Mouse (Mus musculus) duodenum, adult 2 months (tissue): Measurements from ENCODE around the gene Tomm40. TPM values are rescaled to one million over a fixed set of nuclear protein-coding genes. Genes with fewer than 3 reads are reported as not detected.

Experiments used
- polyA plus RNA-seq: library from polyadenylated mRNA; depleted of rRNA; stranded (reverse); fragments of >200 nt; gene quantifications from 2 replicates; pipeline ENCODE4 v1.2.3, GENCODE M21; 2012; ENCODE audit warnings: low replicate concordance; rRNA removed

Gene Tomm40
- 95.8 and 122 TPM in 2 replicates for polyA plus RNA-seq

GRCm38 (mm10) chr7:19715239-19716054 is at the start of gene Tomm40:
Gene Tomm40, minus strand, starts transcription at chr7:19715438.

GRCm38 (mm10) chr7:19750217-19751069 is 35.2 kb upstream of the Tomm40 start, which contains the start of gene Nectin2:
Gene Nectin2, minus strand, starts transcription at chr7:19750483.

GRCm38 (mm10) chr7:19698907-19699826 is 16.1 kb downstream of the Tomm40 start, which contains the start of gene Apoe:
Gene Apoe, minus strand, starts transcription at chr7:19699188.

GRCm38 (mm10) chr7:19691873-19692865 is 23.1 kb downstream of the Tomm40 start, which contains the start of gene Apoc1:
Gene Apoc1, minus strand, starts transcription at chr7:19692660.

GRCm38 (mm10) chr7:19681202-19681694 is 34.0 kb downstream of the Tomm40 start, which contains the start of the genes Gm44805 and Apoc4:
Gene Gm44805, minus strand, starts transcription at chr7:19681423.
Gene Apoc4, minus strand, starts transcription at chr7:19681479.

GRCm38 (mm10) chr7:19677872-19678271 is 37.4 kb downstream of the Tomm40 start, which contains the start of gene Apoc2:
Gene Apoc2, minus strand, starts transcription at chr7:19677941.

GRCm38 (mm10) chr7:19664955-19665841 is 50.0 kb downstream of the Tomm40 start, which contains the start of gene Clptm1:
Gene Clptm1, minus strand, starts transcription at chr7:19665033.

Other genes with a start within 250 kb of the Tomm40 start
- gene Bloc1s3, start 207.1 kb downstream of the Tomm40 start, polyA plus RNA-seq: 10.5 and 31.4 TPM in 2 replicates
- gene Trappc6a, start 207.0 kb downstream of the Tomm40 start, polyA plus RNA-seq: 159 and 195 TPM in 2 replicates
- gene Nkpd1, start 197.6 kb downstream of the Tomm40 start, polyA plus RNA-seq: 0.15 and 0.18 TPM in 2 replicates
- gene Ppp1r37, start 152.4 kb downstream of the Tomm40 start, polyA plus RNA-seq: 99.5 and 166 TPM in 2 replicates
- 3.9 and 4.8 TPM in 2 replicates for gene Zfp296, start 138.2 kb downstream of the Tomm40 start, polyA plus RNA-seq
- gene Gemin7, start 137.8 kb downstream of the Tomm40 start, polyA plus RNA-seq: 94.7 and 164 TPM in 2 replicates
- 168 and 347 TPM in 2 replicates for gene Clasrp, start 111.0 kb downstream of the Tomm40 start, polyA plus RNA-seq
- gene Relb, start 86.0 kb downstream of the Tomm40 start, polyA plus RNA-seq: 41.9 and 115 TPM in 2 replicates
- 104 and 143 TPM in 2 replicates for gene Clptm1, start 50.4 kb downstream of the Tomm40 start, polyA plus RNA-seq
- 950 and 3,249 TPM in 2 replicates for gene Apoc2, start 37.5 kb downstream of the Tomm40 start, polyA plus RNA-seq
- gene Gm44805, start 34.0 kb downstream of the Tomm40 start, polyA plus RNA-seq: 1.4 TPM in 1 of 2 replicates, not detected in the other
- 0.36 and 1.9 TPM in 2 replicates for gene Apoc4, start 34.0 kb downstream of the Tomm40 start, polyA plus RNA-seq
- gene Apoc1, start 22.8 kb downstream of the Tomm40 start, polyA plus RNA-seq: 0.72 and 1.2 TPM in 2 replicates
- gene Apoe, start 16.2 kb downstream of the Tomm40 start, polyA plus RNA-seq: 286 and 462 TPM in 2 replicates
- 232 and 247 TPM in 2 replicates for gene Nectin2, start 35.0 kb upstream of the Tomm40 start, polyA plus RNA-seq
- gene Bcam, start 55.6 kb upstream of the Tomm40 start, polyA plus RNA-seq: 25.1 and 27.9 TPM in 2 replicates
- 94.7 and 149 TPM in 2 replicates for gene Cblc, start 81.4 kb upstream of the Tomm40 start, polyA plus RNA-seq
- 202 and 317 TPM in 2 replicates for gene Bcl3, start 107.3 kb upstream of the Tomm40 start, polyA plus RNA-seq
- 0.44 TPM in 1 of 2 replicates, not detected in the other for gene Gm19345, start 136.6 kb upstream of the Tomm40 start, polyA plus RNA-seq
- gene Ceacam16, start 145.9 kb upstream of the Tomm40 start, polyA plus RNA-seq: 0.20 and 0.71 TPM in 2 replicates
- 0.05 TPM in 1 of 2 replicates, not detected in the other for gene Ceacam19, start 172.5 kb upstream of the Tomm40 start, polyA plus RNA-seq
- gene Pvr, start 205.7 kb upstream of the Tomm40 start, polyA plus RNA-seq: 7.0 TPM in 2 replicates
- 125 and 289 TPM in 2 replicates for gene Igsf23, start 235.3 kb upstream of the Tomm40 start, polyA plus RNA-seq
- 19.7 and 71.0 TPM in 2 replicates for gene Ceacam20, start 250.0 kb upstream of the Tomm40 start, polyA plus RNA-seq